Mouse (Mus musculus) adrenal gland, adult (tissue): ENCODE measurements around the gene Skap2.
A peak's percentile ranks its signal among the peaks of the same experiment; 100 is the strongest.

Experiments
- DNase-seq, 2 experiments: peaks; one replicate each; pipeline ENCODE4 v3.0.0; 2022 to 2023; ENCODE audit warnings: low spot score in 1 of 2; ENCODE audit not compliant: inconsistent age in 2 of 2

The Skap2 gene

DNA sequence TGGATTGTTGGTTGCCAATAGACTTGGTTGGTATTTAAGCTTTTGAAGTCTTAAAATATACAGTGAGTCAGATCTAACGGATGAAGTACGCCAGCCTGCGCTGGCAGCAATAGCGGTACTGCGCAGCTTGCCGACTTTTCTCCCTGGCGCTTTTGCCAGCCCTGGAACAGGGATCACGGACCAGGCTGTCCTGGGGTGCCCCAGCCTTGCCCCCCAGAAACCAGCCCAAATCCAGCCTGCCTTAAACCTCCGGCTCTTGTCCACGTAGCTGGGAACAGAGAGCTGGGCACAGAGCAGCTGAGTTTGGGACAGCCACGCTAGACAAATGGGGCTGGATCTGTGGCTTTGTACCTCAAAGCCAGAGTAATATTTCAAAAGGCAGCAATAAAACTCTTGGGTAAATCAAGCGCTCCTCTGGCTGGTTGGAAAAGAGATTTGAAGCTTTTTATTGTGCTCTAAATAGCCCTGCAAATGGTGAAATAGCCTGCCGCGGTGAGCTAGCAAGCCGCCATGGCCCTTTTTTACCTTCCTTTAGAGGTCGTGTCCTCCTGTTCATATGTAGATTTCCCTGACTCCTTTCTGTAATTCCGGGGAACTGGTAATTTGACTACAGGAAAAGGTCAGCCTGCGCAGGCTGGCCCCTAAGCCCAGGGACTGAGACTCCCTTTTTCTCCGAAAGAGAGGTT lies 6.2 kb downstream of the Skap2 start:
- peak; percentile 63 to 89 for DNase-seq

GRCm38 (mm10) chr6:52005616-52005962 lies 6.8 kb downstream of the Skap2 start:
- DNase-seq = no peak

GRCm38 (mm10) chr6:52004995-52005394 lies 7.4 kb downstream of the Skap2 start:
- DNase-seq = peak in 1 of 2 experiments; percentile 72

DNA sequence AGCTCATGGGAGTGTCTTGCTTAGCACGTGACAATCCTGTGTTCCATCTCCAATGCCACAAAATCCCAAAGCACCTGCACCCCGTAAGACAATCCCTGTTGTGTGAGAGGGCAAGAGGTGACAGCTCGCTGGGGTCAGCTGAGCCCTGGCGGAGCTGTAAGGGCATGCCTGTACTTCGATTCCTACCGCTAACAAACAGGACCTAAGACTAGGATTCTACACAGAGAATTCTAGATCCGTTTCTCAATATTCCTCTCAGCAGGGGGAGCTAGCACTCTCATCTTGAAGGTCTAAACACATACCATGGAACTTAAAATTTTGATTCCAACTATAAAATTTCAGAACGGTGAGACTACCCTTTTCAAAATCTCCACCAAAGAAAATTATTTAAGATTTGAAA lies 9.7 kb downstream of the Skap2 start:
- peak; percentile 40 to 85 for DNase-seq

GRCm38 (mm10) chr6:51999157-51999478 lies 13.2 kb downstream of the Skap2 start:
- no peak for DNase-seq

DNA sequence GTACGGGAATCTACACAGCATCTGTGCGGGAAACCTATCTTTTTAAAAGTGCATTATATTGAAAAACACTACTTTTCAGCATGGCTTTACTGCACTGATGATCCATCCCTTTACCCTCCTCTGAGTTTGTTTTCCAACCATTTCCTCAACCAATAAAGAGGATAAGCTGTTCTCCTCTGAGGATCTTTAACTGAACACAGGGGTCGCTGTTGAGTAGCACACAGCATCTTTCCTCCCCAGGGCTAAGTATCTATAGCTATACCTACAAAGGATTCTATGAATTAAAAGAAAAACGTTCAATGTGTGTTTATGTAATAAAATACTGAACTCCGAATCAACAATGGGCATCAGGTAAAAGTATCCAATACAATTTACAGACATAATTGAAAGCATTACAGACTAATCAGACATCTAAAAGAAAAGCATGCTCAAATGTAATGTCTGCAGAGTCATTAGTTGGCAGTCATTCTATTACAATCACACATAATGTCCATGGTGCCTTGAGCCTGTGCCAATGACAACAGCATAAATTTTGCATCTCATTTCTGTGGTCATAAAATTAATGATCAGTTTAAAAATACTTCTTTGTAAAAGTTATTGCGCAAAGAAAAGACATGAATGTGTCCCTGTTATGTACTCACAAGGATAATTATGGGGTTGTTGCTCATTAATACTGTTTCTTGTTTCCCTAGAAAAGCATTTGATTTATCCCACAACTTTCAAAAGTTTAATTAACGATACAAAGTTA lies 13.8 kb downstream of the Skap2 start:
- peak; percentile 27 to 85 for DNase-seq

- DNase-seq = no peak
Observed at GRCm38 (mm10) chr6:51987999-51988398, 24.4 kb downstream of the Skap2 start.

DNA sequence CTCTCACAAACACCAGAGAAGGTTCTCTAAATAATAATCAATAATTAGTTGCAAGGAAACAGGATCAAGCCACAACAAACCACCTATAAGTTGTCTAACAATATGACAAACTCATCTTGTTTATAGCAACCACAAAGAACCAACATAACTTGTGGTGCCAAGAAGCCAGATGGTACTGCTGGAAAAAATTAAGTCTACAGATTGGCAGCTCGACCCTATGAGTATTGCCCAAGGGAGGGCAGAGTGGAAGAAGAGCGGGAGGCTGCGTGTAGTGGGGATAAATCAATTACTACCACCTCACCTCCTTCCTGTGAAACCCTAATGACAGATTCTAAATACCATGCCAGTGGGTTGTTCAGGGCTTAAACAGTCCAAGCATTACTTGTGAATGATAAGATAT lies 34.7 kb downstream of the Skap2 start:
- no peak for DNase-seq

- no peak for DNase-seq
Observed at GRCm38 (mm10) chr6:51975751-51976150, 36.6 kb downstream of the Skap2 start.

GRCm38 (mm10) chr6:51958992-51959391 lies 53.4 kb downstream of the Skap2 start:
- DNase-seq = peak in 1 of 2 experiments; percentile 55

GRCm38 (mm10) chr6:51956048-51956792 lies 56.1 kb downstream of the Skap2 start:
- no peak for DNase-seq

- no peak for DNase-seq
Observed at GRCm38 (mm10) chr6:51947661-51948060, 64.7 kb downstream of the Skap2 start.

DNA sequence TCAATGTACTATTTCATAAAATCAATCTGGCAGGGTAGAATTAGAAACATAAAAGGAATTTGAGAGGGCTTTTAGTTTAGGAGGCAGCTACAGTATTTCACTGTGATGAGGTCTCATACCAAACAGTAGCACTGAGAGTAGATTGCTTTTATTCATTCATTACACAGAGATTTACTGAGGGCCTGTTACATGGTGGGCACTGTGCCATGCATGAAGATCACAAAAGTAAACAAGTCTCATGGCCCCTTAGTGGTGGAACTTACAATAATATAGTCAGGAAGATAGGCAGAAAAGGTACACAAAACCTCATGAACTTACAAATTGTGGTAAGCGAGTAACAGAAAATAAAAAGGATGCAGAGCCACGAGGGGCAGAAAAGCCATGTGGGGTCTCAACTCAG lies 67.4 kb downstream of the Skap2 start:
- no peak for DNase-seq

GRCm38 (mm10) chr6:51933998-51934397 lies 78.4 kb downstream of the Skap2 start:
- no peak for DNase-seq

GRCm38 (mm10) chr6:51933034-51933611 lies 79.2 kb downstream of the Skap2 start:
- no peak for DNase-seq

GRCm38 (mm10) chr6:51927101-51927500 lies 85.2 kb downstream of the Skap2 start:
- DNase-seq = no peak

- DNase-seq = peak in 1 of 2 experiments; percentile 39
Observed at GRCm38 (mm10) chr6:51921831-51922230, 90.5 kb downstream of the Skap2 start.

DNA sequence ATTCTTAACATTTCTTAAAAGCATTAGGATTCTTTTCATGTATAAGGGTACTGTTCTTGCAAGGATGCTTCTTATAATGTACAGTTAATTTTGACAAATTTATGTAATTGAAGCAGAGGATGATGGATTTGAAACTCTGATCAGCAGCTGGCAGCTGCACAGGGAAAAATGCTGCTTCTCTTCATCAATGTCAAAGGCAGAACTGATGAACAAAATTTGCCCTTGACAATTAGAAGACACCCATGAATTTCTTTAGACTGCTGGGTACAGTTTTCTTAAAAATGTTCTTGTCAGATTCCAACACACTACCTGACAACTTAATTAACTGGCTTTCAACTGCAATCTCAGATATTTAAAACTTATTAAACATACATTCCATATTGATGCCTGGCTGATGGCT lies 103.9 kb downstream of the Skap2 start:
- no peak for DNase-seq

DNA sequence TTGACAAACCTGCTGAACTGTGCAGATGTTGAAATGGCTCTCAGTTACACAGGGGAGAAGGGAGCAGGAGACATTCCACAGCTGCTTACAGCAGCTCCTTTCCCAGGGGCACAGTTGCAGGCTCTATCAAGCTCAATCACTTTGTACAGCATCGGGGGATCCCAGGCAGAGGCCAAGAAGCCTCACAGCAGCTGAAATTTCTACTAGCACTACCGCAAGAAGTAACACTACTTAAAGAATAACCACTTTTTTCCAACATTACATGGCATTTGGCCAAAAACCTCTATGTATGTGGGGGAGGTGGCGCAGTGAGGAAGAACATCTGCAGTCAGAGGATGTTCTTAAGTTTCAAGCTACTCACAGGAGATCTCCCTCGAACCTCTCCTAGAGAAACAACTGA lies 106.7 kb downstream of the Skap2 start:
- DNase-seq = no peak

DNA sequence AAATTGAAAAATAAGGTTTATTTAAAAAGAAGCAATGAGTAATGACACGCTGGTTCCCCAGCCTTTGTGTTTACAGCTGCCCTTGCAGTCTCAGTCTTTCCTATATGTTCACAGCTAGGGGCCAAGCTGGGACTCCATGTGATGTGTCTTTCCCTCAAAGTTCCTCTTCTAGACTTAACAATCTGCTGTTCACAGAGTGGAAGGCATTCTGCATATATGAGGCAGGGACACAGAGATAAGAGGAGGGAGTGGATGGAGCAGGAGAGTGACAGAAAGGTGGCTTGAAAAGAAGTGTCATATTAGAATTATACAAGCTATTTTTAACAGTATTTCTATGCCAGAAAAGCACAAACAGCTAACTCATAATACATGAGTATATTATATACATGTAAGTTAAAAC lies 110.8 kb downstream of the Skap2 start:
- no peak for DNase-seq

DNA sequence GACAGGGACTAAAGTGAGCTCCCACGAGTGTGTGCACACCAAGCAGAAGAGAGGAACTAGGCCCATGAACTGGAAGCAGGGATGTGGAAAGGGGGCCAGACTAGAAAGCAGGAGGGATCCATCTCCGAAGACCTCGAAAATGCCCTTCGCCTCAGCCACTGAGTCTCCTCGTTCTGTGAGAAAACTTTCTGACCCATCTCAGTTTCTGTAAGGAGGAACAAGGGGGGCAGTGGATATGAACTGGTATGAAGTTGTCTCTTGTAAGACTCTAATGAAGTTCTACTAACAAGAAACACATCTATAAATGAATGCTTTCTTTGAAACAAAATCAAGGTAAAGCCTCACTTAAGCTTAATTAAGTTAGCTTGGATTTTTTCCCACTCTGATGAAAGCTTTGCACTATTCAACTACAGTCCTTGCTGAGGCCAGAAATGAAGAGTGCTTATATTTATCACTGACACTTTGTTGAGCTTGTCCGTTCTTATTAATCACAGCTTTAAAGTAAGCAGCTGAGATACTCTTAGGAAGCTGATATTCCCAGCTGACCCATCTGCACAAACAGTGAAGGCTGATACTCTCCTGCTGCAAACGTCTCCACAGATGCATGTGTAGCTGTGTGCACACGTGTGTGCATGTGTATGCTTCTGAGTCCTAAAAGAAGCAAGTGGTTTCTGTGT lies 113.9 kb downstream of the Skap2 start:
- DNase-seq = no peak
